ENCODE assay signal across 11 mouse cellular contexts in genomic region chr11:98414162-98414561, GRCm38 (mm10). TPM values are rescaled to one million over a fixed set of nuclear protein-coding genes. Genes with fewer than 3 reads are reported as not detected.
DNase-seq lines count a peak whose midpoint lies in the region; ATAC-seq lines count a peak whose summit lies in the region.
"Had no signal": no experiment of that assay in that cellular context is flagged by ENCODE, and none has a peak within 500 bp of the region (broad histone marks: within the 10 kb centered on the region; RNA-seq: fewer than 3 reads in every experiment).

No protein-coding gene starts in this region.

- H3K27ac ChIP-seq in forebrain, embryonic 10.5 days = no peak overlapping the region
- no peak overlapping the region for H3K27ac ChIP-seq in forebrain, embryonic 16.5 days (ENCODE audit: low read length)
- H3K27ac ChIP-seq in kidney, embryonic 16.5 days (ENCODE audit: low read length) = no peak overlapping the region
- peak overlapping the region; percentile 62 for H3K27ac ChIP-seq in intestine, embryonic 15.5 days
- H3K27ac ChIP-seq in neural tube, embryonic 12.5 days = no peak overlapping the region

- peaks cover 57% of the 10 kb centered on the region for H3K27me3 ChIP-seq in forebrain, embryonic 10.5 days (ENCODE audit: poor library complexity, severe bottlenecking)
- H3K27me3 ChIP-seq in forebrain, embryonic 16.5 days (replicated peaks; ENCODE audit: control insufficient read depth, insufficient read depth, low read length) = peaks cover 10% of the 10 kb centered on the region
- no peaks in the 10 kb centered on the region for H3K27me3 ChIP-seq in kidney, embryonic 16.5 days (ENCODE audit: insufficient read depth, low read length)
- H3K27me3 ChIP-seq in intestine, embryonic 15.5 days (replicated peaks) = no peaks in the 10 kb centered on the region
- H3K27me3 ChIP-seq in neural tube, embryonic 12.5 days (replicated peaks) = peaks cover 18% of the 10 kb centered on the region

- DNase-seq in forebrain, embryonic 10.5 days (ENCODE audit: extremely low spot score, low spot score) = no peak
- no peak for DNase-seq in kidney, adult 8-10 months
- DNase-seq in adrenal gland, postnatal 14 days = no peak
- no peak for DNase-seq in ovary, postnatal 14 days (ENCODE audit: low spot score)
- DNase-seq: lung, postnatal 36 days; right cerebral cortex, postnatal 4 days had no signal

- 17% methylated on average over 2 of the region's 2 CpGs for WGBS in forebrain, embryonic 10.5 days
- WGBS in forebrain, embryonic 16.5 days = 43% methylated on average over 2 of the region's 2 CpGs
- 40% methylated on average over 2 of the region's 2 CpGs for WGBS in kidney, embryonic 16.5 days
- 13% methylated on average over 2 of the region's 2 CpGs for WGBS in intestine, embryonic 15.5 days
- WGBS in neural tube, embryonic 12.5 days = 10% methylated on average over 2 of the region's 2 CpGs

- H3K9me3 ChIP-seq in forebrain, embryonic 10.5 days = no peaks in the 10 kb centered on the region
- H3K9me3 ChIP-seq in forebrain, embryonic 16.5 days (ENCODE audit: control insufficient read depth, low read length) = no peaks in the 10 kb centered on the region
- H3K9me3 ChIP-seq in kidney, embryonic 16.5 days (ENCODE audit: low read length) = no peaks in the 10 kb centered on the region
- H3K9me3 ChIP-seq in intestine, embryonic 15.5 days = no peaks in the 10 kb centered on the region
- no peaks in the 10 kb centered on the region for H3K9me3 ChIP-seq in neural tube, embryonic 12.5 days

- ATAC-seq in forebrain, embryonic 16.5 days = no peak
- ATAC-seq in kidney, embryonic 16.5 days (ENCODE audit: low FRiP score, low TSS enrichment) = no peak
- peak; percentile 15 for ATAC-seq in intestine, embryonic 15.5 days
- ATAC-seq in neural tube, embryonic 12.5 days (ENCODE audit: low FRiP score, low read depth) = no peak

- peak overlapping the region; percentile 97; the same call in 1 of the 2 replicates for H3K4me3 ChIP-seq in forebrain, embryonic 10.5 days
- H3K4me3 ChIP-seq in forebrain, embryonic 16.5 days (replicated peaks; ENCODE audit: low read length) = no peak overlapping the region
- peak overlapping the region; percentile 98 for H3K4me3 ChIP-seq in kidney, embryonic 16.5 days (ENCODE audit: low read length)
- peak overlapping the region; percentile 87 for H3K4me3 ChIP-seq in intestine, embryonic 15.5 days (replicated peaks)
- no peak overlapping the region for H3K4me3 ChIP-seq in neural tube, embryonic 12.5 days

- H3K9ac ChIP-seq in forebrain, embryonic 16.5 days (replicated peaks; ENCODE audit: low read depth, low read length) = no peak overlapping the region
- peak overlapping the region; percentile 97 for H3K9ac ChIP-seq in kidney, embryonic 16.5 days (replicated peaks; ENCODE audit: low read length)
- no peak overlapping the region for H3K9ac ChIP-seq in intestine, embryonic 15.5 days
- no peak overlapping the region for H3K9ac ChIP-seq in neural tube, embryonic 12.5 days

- no peaks in the 10 kb centered on the region; the same call in 1 of the 2 replicates for H3K36me3 ChIP-seq in forebrain, embryonic 10.5 days (replicated peaks)
- no peaks in the 10 kb centered on the region for H3K36me3 ChIP-seq in forebrain, embryonic 16.5 days (ENCODE audit: control insufficient read depth, insufficient read depth)
- no peaks in the 10 kb centered on the region for H3K36me3 ChIP-seq in kidney, embryonic 16.5 days (ENCODE audit: insufficient read depth, low read length)
- 0 out of 2 replicates have a peak, but pooled peaks cover 3% of the 10 kb centered on the region for H3K36me3 ChIP-seq in intestine, embryonic 15.5 days
- no peaks in the 10 kb centered on the region for H3K36me3 ChIP-seq in neural tube, embryonic 12.5 days

- peaks cover 46% of the 10 kb centered on the region for H3K4me1 ChIP-seq in forebrain, embryonic 10.5 days
- peaks cover 22% of the 10 kb centered on the region for H3K4me1 ChIP-seq in forebrain, embryonic 16.5 days (replicated peaks; ENCODE audit: control insufficient read depth, insufficient read depth, low read length)
- peaks cover 70% of the 10 kb centered on the region for H3K4me1 ChIP-seq in kidney, embryonic 16.5 days (ENCODE audit: insufficient read depth, low read length)
- peaks cover 53% of the 10 kb centered on the region for H3K4me1 ChIP-seq in intestine, embryonic 15.5 days (replicated peaks)
- peaks cover 30% of the 10 kb centered on the region for H3K4me1 ChIP-seq in neural tube, embryonic 12.5 days

- no peak overlapping the region for H3K4me2 ChIP-seq in forebrain, embryonic 16.5 days (ENCODE audit: low read length)
- H3K4me2 ChIP-seq in kidney, embryonic 16.5 days (replicated peaks; ENCODE audit: low read depth, low read length) = peak overlapping the region; percentile 82
- peak overlapping the region; percentile 74 for H3K4me2 ChIP-seq in intestine, embryonic 15.5 days (replicated peaks)
- H3K4me2 ChIP-seq in neural tube, embryonic 12.5 days (replicated peaks) = peak overlapping the region; percentile 99

RNA-seq across cellular contexts. Expression of gene Erbb2, which starts 1.9 kb away (rescaled TPM):
- 18.9 and 21.9 TPM in 2 replicates for polyA plus RNA-seq in forebrain, embryonic 10.5 days (2016; fragmentation: Nextera tagmentation; extraction: Ambion mirVana)
- 4.9 and 6.2 TPM in 2 replicates for polyA plus RNA-seq in forebrain, embryonic 16.5 days (2015; fragmentation: Nextera tagmentation; extraction: Ambion mirVana)
- polyA plus RNA-seq in kidney, embryonic 16.5 days (2015; fragmentation: Nextera tagmentation; extraction: Ambion mirVana) = 54.9 and 57.7 TPM in 2 replicates
- 31.9 and 35.1 TPM in 2 replicates for polyA plus RNA-seq in intestine, embryonic 15.5 days (2015; fragmentation: Nextera tagmentation; extraction: Ambion mirVana)
- 16.4 and 17.5 TPM in 2 replicates for polyA plus RNA-seq in neural tube, embryonic 12.5 days (2016; fragmentation: Nextera tagmentation; extraction: Ambion mirVana)
- total RNA-seq in adrenal gland, postnatal 14 days (2021) = 5.9 and 6.8 TPM in 2 replicates

RNA-seq across cellular contexts. Expression of gene Pgap3, which starts 13.9 kb away (rescaled TPM):
- polyA plus RNA-seq in forebrain, embryonic 10.5 days (2016; fragmentation: Nextera tagmentation; extraction: Ambion mirVana) = 10.0 and 10.1 TPM in 2 replicates
- 7.4 and 9.4 TPM in 2 replicates for polyA plus RNA-seq in forebrain, embryonic 16.5 days (2015; fragmentation: Nextera tagmentation; extraction: Ambion mirVana)
- 17.6 and 22.3 TPM in 2 replicates for polyA plus RNA-seq in kidney, embryonic 16.5 days (2015; fragmentation: Nextera tagmentation; extraction: Ambion mirVana)
- 15.5 and 16.7 TPM in 2 replicates for polyA plus RNA-seq in intestine, embryonic 15.5 days (2015; fragmentation: Nextera tagmentation; extraction: Ambion mirVana)
- 9.0 and 9.5 TPM in 2 replicates for polyA plus RNA-seq in neural tube, embryonic 12.5 days (2016; fragmentation: Nextera tagmentation; extraction: Ambion mirVana)
- 5.3 and 5.9 TPM in 2 replicates for total RNA-seq in adrenal gland, postnatal 14 days (2021)

RNA-seq across cellular contexts. Expression of gene Mien1, which starts 24.6 kb away (rescaled TPM):
- polyA plus RNA-seq in forebrain, embryonic 10.5 days (2016; fragmentation: Nextera tagmentation; extraction: Ambion mirVana) = 91.2 and 94.3 TPM in 2 replicates
- polyA plus RNA-seq in forebrain, embryonic 16.5 days (2015; fragmentation: Nextera tagmentation; extraction: Ambion mirVana) = 243 and 253 TPM in 2 replicates
- polyA plus RNA-seq in kidney, embryonic 16.5 days (2015; fragmentation: Nextera tagmentation; extraction: Ambion mirVana) = 108 and 113 TPM in 2 replicates
- 202 and 212 TPM in 2 replicates for polyA plus RNA-seq in intestine, embryonic 15.5 days (2015; fragmentation: Nextera tagmentation; extraction: Ambion mirVana)
- polyA plus RNA-seq in neural tube, embryonic 12.5 days (2016; fragmentation: Nextera tagmentation; extraction: Ambion mirVana) = 192 and 196 TPM in 2 replicates
- total RNA-seq in adrenal gland, postnatal 14 days (2021) = 70.4 and 74.3 TPM in 2 replicates

RNA-seq across cellular contexts. Expression of gene Pnmt, which starts 27.9 kb away (rescaled TPM):
- polyA plus RNA-seq in forebrain, embryonic 10.5 days (2016; fragmentation: Nextera tagmentation; extraction: Ambion mirVana) = not detected in 2 replicates
- polyA plus RNA-seq in forebrain, embryonic 16.5 days (2015; fragmentation: Nextera tagmentation; extraction: Ambion mirVana) = 0.21 and 0.86 TPM in 2 replicates
- polyA plus RNA-seq in kidney, embryonic 16.5 days (2015; fragmentation: Nextera tagmentation; extraction: Ambion mirVana) = 2.5 and 2.8 TPM in 2 replicates
- 0.19 TPM in 1 of 2 replicates, not detected in the other for polyA plus RNA-seq in intestine, embryonic 15.5 days (2015; fragmentation: Nextera tagmentation; extraction: Ambion mirVana)
- 0.49 and 1.2 TPM in 2 replicates for polyA plus RNA-seq in neural tube, embryonic 12.5 days (2016; fragmentation: Nextera tagmentation; extraction: Ambion mirVana)
- total RNA-seq in adrenal gland, postnatal 14 days (2021) = 687 and 769 TPM in 2 replicates
- polyA plus RNA-seq: large intestine, adult 2 months had no signal

RNA-seq across cellular contexts. Expression of gene Tcap, which starts 30.6 kb away (rescaled TPM):
- 0.15 TPM in 1 of 2 replicates, not detected in the other for polyA plus RNA-seq in forebrain, embryonic 10.5 days (2016; fragmentation: Nextera tagmentation; extraction: Ambion mirVana)
- polyA plus RNA-seq in forebrain, embryonic 16.5 days (2015; fragmentation: Nextera tagmentation; extraction: Ambion mirVana) = 0.23 and 0.26 TPM in 2 replicates
- 2.4 and 2.7 TPM in 2 replicates for polyA plus RNA-seq in kidney, embryonic 16.5 days (2015; fragmentation: Nextera tagmentation; extraction: Ambion mirVana)
- polyA plus RNA-seq in intestine, embryonic 15.5 days (2015; fragmentation: Nextera tagmentation; extraction: Ambion mirVana) = 0.25 TPM in 1 of 2 replicates, not detected in the other
- 2.7 and 2.9 TPM in 2 replicates for polyA plus RNA-seq in neural tube, embryonic 12.5 days (2016; fragmentation: Nextera tagmentation; extraction: Ambion mirVana)
- 0.48 and 0.53 TPM in 2 replicates for total RNA-seq in adrenal gland, postnatal 14 days (2021)

Comparison
In these comparisons a context has a peak if more than half of its experiments do, and no peak if none do; other contexts are left out.
1. H3K4me3 ChIP-seq: peak in forebrain, embryonic 10.5 days (single experiment), kidney, embryonic 16.5 days (single experiment) and intestine, embryonic 15.5 days (single experiment); none in forebrain, embryonic 16.5 days (single experiment) and neural tube, embryonic 12.5 days (single experiment).